ENCODE assay signal across 8 mouse cellular contexts in genomic region chr6:17749596-17749995, GRCm38 (mm10). TPM values are rescaled to one million over a fixed set of nuclear protein-coding genes. Genes with fewer than 3 reads are reported as not detected.
DNase-seq lines count a peak whose midpoint lies in the region; ATAC-seq and TF ChIP-seq lines count a peak whose summit lies in the region.

No protein-coding gene starts in this region.

- intact Hi-C loops in heart, adult 2 months (cut with DNase I) = no loop called here

- 35% methylated on average over 3 of the region's 3 CpGs for WGBS in heart, adult 2 months
- 21% methylated on average over 3 of the region's 3 CpGs for WGBS in midbrain, embryonic 12.5 days

- H3K4me3 ChIP-seq in heart, adult 2 months = peak overlapping the region; percentile 62
- peak overlapping the region; percentile 58 to 77 for H3K4me3 ChIP-seq in MEL (ENCODE audit: control insufficient read depth in 1 of 2, insufficient read depth in 1 of 2, low read depth in 2 of 2, low read length in 2 of 2)
- peak overlapping the region; percentile 59 for H3K4me3 ChIP-seq in midbrain, embryonic 12.5 days

- peaks cover 4% of the 10 kb centered on the region for H3K79me2 ChIP-seq in heart, adult 2 months (replicated peaks; ENCODE audit: control insufficient read depth, insufficient read depth, low read length)
- peaks cover 27% of the 10 kb centered on the region for H3K79me2 ChIP-seq in MEL (ENCODE audit: control insufficient read depth, insufficient read depth, low read length, poor library complexity)

- no peaks in the 10 kb centered on the region for H3K27me3 ChIP-seq in heart, adult 2 months (ENCODE audit: control insufficient read depth, insufficient read depth, low read length)
- H3K27me3 ChIP-seq in MEL (ENCODE audit: control insufficient read depth in 1 of 2, insufficient read depth in 2 of 2, low read length in 2 of 2) = no peaks in the 10 kb centered on the region
- H3K27me3 ChIP-seq in midbrain, embryonic 12.5 days = no peaks in the 10 kb centered on the region

- peaks cover 10% of the 10 kb centered on the region for H3K36me3 ChIP-seq in heart, adult 2 months (ENCODE audit: control insufficient read depth, insufficient read depth, low read length)
- H3K36me3 ChIP-seq in MEL (ENCODE audit: control insufficient read depth in 1 of 2, insufficient read depth in 2 of 2, low read length in 2 of 2) = peaks cover 0 to 23% of the 10 kb centered on the region in 2 experiments; a peak in 2 of 4 replicates
- no peaks in the 10 kb centered on the region for H3K36me3 ChIP-seq in midbrain, embryonic 12.5 days

- no peak for TF ChIP-seq CTCF in heart, adult 2 months (IDR thresholded peaks at IDR 0.05)
- no peak for TF ChIP-seq CTCF in MEL (IDR thresholded peaks at IDR 0.05 in 2 of 3, conservative IDR thresholded peaks at IDR 0.05 in 1 of 3; ENCODE audit: control insufficient read depth in 1 of 3, insufficient read depth in 1 of 3, low read depth in 2 of 3, low read length in 3 of 3, poor library complexity in 1 of 3, severe bottlenecking in 1 of 3)

- 0 out of 2 replicates have a peak, but pooled peaks have one; percentile 1 for ATAC-seq in granulocyte monocyte progenitor cell, adult 5-6 weeks (replicated peaks; ENCODE audit: poor library complexity, severe bottlenecking)
- ATAC-seq in midbrain, embryonic 12.5 days (ENCODE audit: low FRiP score, low read depth) = peak; percentile 9

- no peak for DNase-seq in heart, adult 2 months
- no peak for DNase-seq in heart, adult 9 months (ENCODE audit: low spot score in 2 of 2)
- no peak for DNase-seq in MEL (ENCODE audit: low read depth, low spot score)
- DNase-seq in thymus, postnatal 36 days = no peak
- no peak for DNase-seq in lung, postnatal 14 days
- DNase-seq in adrenal gland, postnatal 36 days = no peak

- TF ChIP-seq POLR2A in heart, adult 2 months (IDR thresholded peaks at IDR 0.05; ENCODE audit: insufficient read depth, low read depth, low read length) = no peak
- no peak; a peak in 1 of 4 replicates for TF ChIP-seq POLR2A in MEL (IDR thresholded peaks at IDR 0.05; ENCODE audit: control insufficient read depth in 1 of 2, insufficient read depth in 1 of 2, low read depth in 1 of 2, low read length in 2 of 2, poor library complexity in 1 of 2)

- no peak overlapping the region for H3K9ac ChIP-seq in heart, adult 2 months (ENCODE audit: low read depth, low read length)
- H3K9ac ChIP-seq in MEL (ENCODE audit: control insufficient read depth, low read depth, low read length, poor library complexity, severe bottlenecking) = peak overlapping the region; percentile 58
- peak overlapping the region; percentile 84 for H3K9ac ChIP-seq in midbrain, embryonic 12.5 days (replicated peaks)

- H3K27ac ChIP-seq in heart, adult 2 months = peak overlapping the region; percentile 56
- H3K27ac ChIP-seq in MEL (ENCODE audit: control insufficient read depth, low read depth, low read length) = peak overlapping the region; percentile 84
- H3K27ac ChIP-seq in midbrain, embryonic 12.5 days (replicated peaks) = peak overlapping the region; percentile 98

- H3K4me1 ChIP-seq in heart, adult 2 months (ENCODE audit: control insufficient read depth, insufficient read depth, low read length) = peaks cover 9% of the 10 kb centered on the region
- H3K4me1 ChIP-seq in MEL (ENCODE audit: control insufficient read depth in 1 of 2, insufficient read depth in 2 of 2, low read length in 2 of 2) = peaks cover 7 to 9% of the 10 kb centered on the region in 2 experiments
- peaks cover 19% of the 10 kb centered on the region for H3K4me1 ChIP-seq in midbrain, embryonic 12.5 days

- no peak for TF ChIP-seq EP300 in heart, adult 2 months (IDR thresholded peaks at IDR 0.05; ENCODE audit: insufficient read depth, low read depth, low read length)
- no peak for TF ChIP-seq EP300 in MEL (IDR thresholded peaks at IDR 0.05; ENCODE audit: low read depth in 1 of 2, low read length in 2 of 2)

- TF ChIP-seq RAD21 in MEL (IDR thresholded peaks at IDR 0.05; ENCODE audit: low read depth, low read length) = no peak

- peak overlapping the region; percentile 61 for H3K4me2 ChIP-seq in midbrain, embryonic 12.5 days (replicated peaks)

- H3K9me3 ChIP-seq in MEL (replicated peaks; ENCODE audit: insufficient read depth, low read length) = no peaks in the 10 kb centered on the region
- no peaks in the 10 kb centered on the region for H3K9me3 ChIP-seq in midbrain, embryonic 12.5 days

TF ChIP-seq in MEL, 35 proteins besides CTCF, POLR2A, EP300 and RAD21:
- no peak for TF ChIP-seq ZNF384 (IDR thresholded peaks at IDR 0.05; ENCODE audit: low read depth, low read length)
- no peak for TF ChIP-seq ELF1 (IDR thresholded peaks at IDR 0.05; ENCODE audit: low read depth, low read length)
- no peak for TF ChIP-seq ZC3H11A (IDR thresholded peaks at IDR 0.05; ENCODE audit: low read depth, low read length)
- peak; percentile 14; the same call in 1 of the 2 replicates for TF ChIP-seq MXI1 (IDR thresholded peaks at IDR 0.05; ENCODE audit: low read depth, low read length)

RNA-seq across cellular contexts. Expression of gene St7, which starts 56.9 kb away (rescaled TPM):
- 10 to 100 TPM; 16.9 to 19.5 TPM for total RNA-seq in heart, adult 2 months (2021)
- polyA plus RNA-seq in heart, adult 2 months (2012; rRNA removed) = 12.0 and 18.3 TPM in 2 replicates
- total RNA-seq in MEL (2012; rRNA removed) = 34.4 and 38.9 TPM in 2 replicates
- 10 to 100 TPM in 1 of 2 experiments, not detected in 1; 48.5 TPM for polyA plus RNA-seq in MEL (2012; ENCODE audit: insufficient read depth in 1 of 2, insufficient read length in 2 of 2, low read depth in 1 of 2, low replicate concordance in 2 of 2, missing spikeins in 1 of 2)
- 30.0 and 31.2 TPM in 2 replicates for total RNA-seq in granulocyte monocyte progenitor cell, adult 5-6 weeks (2014; fragmentation: Nextera tagmentation)
- total RNA-seq in granulocyte monocyte progenitor cell, adult 5-6 weeks (2017) = 42.6 and 45.5 TPM in 2 replicates
- polyA plus RNA-seq in midbrain, embryonic 12.5 days (2016; fragmentation: Nextera tagmentation; extraction: Ambion mirVana) = 45.2 and 51.6 TPM in 2 replicates
- 10 to 100 TPM; 23.9 to 30.1 TPM for total RNA-seq in adrenal gland, postnatal 36 days (2021)
